Mouse (Mus musculus) c-Kit-negative CD71-positive TER-119-positive erythroid progenitor cells, embryonic 14.5 days (primary cell): Measurements from ENCODE around the gene Atrx.
A peak's percentile ranks its signal among the peaks of the same experiment; 100 is the strongest.
"Not testable (repeated sequence)": the region's sequence is repeated elsewhere in the genome, so short reads cannot be mapped to it uniquely, and the experiment has no call there.

Experiments
- DNase-seq: peaks from one replicate; pipeline ENCODE4 v3.0.0-alpha.2; 2013; ENCODE audit warnings: low read depth, low spot score

Atrx gene

GRCm38 (mm10) chrX:105928861-105929477, at the start of gene Atrx:
Gene Atrx, minus strand, starts transcription at chrX:105929403.
- DNase-seq = peak; percentile 56

GRCm38 (mm10) chrX:105957091-105957490, 27.9 kb upstream of the Atrx start:
- DNase-seq = not testable (repeated sequence)

GRCm38 (mm10) chrX:105953999-105954398, 24.8 kb upstream of the Atrx start:
- no peak for DNase-seq

GRCm38 (mm10) chrX:105946357-105946756, 17.2 kb upstream of the Atrx start:
- no peak for DNase-seq

GRCm38 (mm10) chrX:105939245-105939644, 10.0 kb upstream of the Atrx start:
- DNase-seq = no peak

- no peak for DNase-seq
These were observed 8.5 kb upstream of the Atrx start for GRCm38 (mm10) chrX:105937736-105938135.

- DNase-seq = no peak
These were observed 5.1 kb upstream of the Atrx start for GRCm38 (mm10) chrX:105934341-105934740.

GRCm38 (mm10) chrX:105929478-105930038, 355 bp upstream of the Atrx start:
- DNase-seq = no peak

GRCm38 (mm10) chrX:105927941-105928860, 1.0 kb downstream of the Atrx start:
- no peak for DNase-seq

- DNase-seq = no peak
These were observed 3.0 kb downstream of the Atrx start for GRCm38 (mm10) chrX:105926121-105926735.

GRCm38 (mm10) chrX:105924326-105925070, 4.7 kb downstream of the Atrx start:
- DNase-seq = no peak

- no peak for DNase-seq
These were observed 5.3 kb downstream of the Atrx start for GRCm38 (mm10) chrX:105923896-105924295.

- not testable (repeated sequence) for DNase-seq
These were observed 6.2 kb downstream of the Atrx start for GRCm38 (mm10) chrX:105922986-105923385.

GRCm38 (mm10) chrX:105921421-105921820, 7.8 kb downstream of the Atrx start:
- peak; percentile 35 for DNase-seq

- no peak for DNase-seq
These were observed 17.5 kb downstream of the Atrx start for GRCm38 (mm10) chrX:105911728-105912127.

GRCm38 (mm10) chrX:105901611-105902010, 27.6 kb downstream of the Atrx start:
- DNase-seq = no peak

- no peak for DNase-seq
These were observed 42.3 kb downstream of the Atrx start for GRCm38 (mm10) chrX:105886921-105887320.

GRCm38 (mm10) chrX:105864367-105864766, 64.8 kb downstream of the Atrx start:
- peak; percentile 3 for DNase-seq

GRCm38 (mm10) chrX:105824462-105824861, 104.7 kb downstream of the Atrx start:
- no peak for DNase-seq

GRCm38 (mm10) chrX:105794806-105795403, 134.3 kb downstream of the Atrx start:
- no peak for DNase-seq

GRCm38 (mm10) chrX:105773281-105773680, 155.9 kb downstream of the Atrx start:
- DNase-seq = no peak
